ENCODE assay signal across 9 mouse cellular contexts in genomic region chr4:151302195-151303126, GRCm38 (mm10).
DNase-seq lines count a peak whose midpoint lies in the region; ATAC-seq and TF ChIP-seq lines count a peak whose summit lies in the region.
"Had no signal": no experiment of that assay in that cellular context is flagged by ENCODE, and none has a peak within 500 bp of the region (broad histone marks: within the 10 kb centered on the region; RNA-seq: fewer than 3 reads in every experiment).

No protein-coding gene starts in this region.

- no peak for TF ChIP-seq EP300 in liver, embryonic 14.5 days (IDR thresholded peaks at IDR 0.05; ENCODE audit: low read depth)

- no peak overlapping the region for H3K4me2 ChIP-seq in intestine, embryonic 14.5 days (ENCODE audit: low read length)
- no peak overlapping the region for H3K4me2 ChIP-seq in intestine, embryonic 16.5 days (ENCODE audit: low read depth, low read length)
- H3K4me2 ChIP-seq in forebrain, embryonic 15.5 days (replicated peaks): no peak overlapping the region
- no peak overlapping the region for H3K4me2 ChIP-seq in intestine, postnatal 0 days (replicated peaks; ENCODE audit: low read depth)
- H3K4me2 ChIP-seq in liver, embryonic 14.5 days (ENCODE audit: low read depth): no peak overlapping the region
- H3K4me2 ChIP-seq: liver, embryonic 13.5 days had no signal

- 39% methylated on average over 11 of the region's 11 CpGs for WGBS in intestine, embryonic 14.5 days
- 40% methylated on average over 11 of the region's 11 CpGs for WGBS in intestine, embryonic 16.5 days
- WGBS in forebrain, embryonic 15.5 days: 21% methylated on average over 11 of the region's 11 CpGs
- WGBS in intestine, postnatal 0 days: 45% methylated on average over 11 of the region's 11 CpGs
- 43% methylated on average over 11 of the region's 11 CpGs for WGBS in liver, embryonic 14.5 days (ENCODE audit: insufficient replicate concordance)
- 36% methylated on average over 11 of the region's 11 CpGs for WGBS in olfactory bulb, adult 2 months

- peaks cover 24% of the 10 kb centered on the region for H3K4me1 ChIP-seq in intestine, embryonic 14.5 days (replicated peaks; ENCODE audit: control insufficient read depth, insufficient read depth, low read length)
- peaks cover 2% of the 10 kb centered on the region; the same call in 1 of the 2 replicates for H3K4me1 ChIP-seq in intestine, embryonic 16.5 days (ENCODE audit: control insufficient read depth, insufficient read depth, low read length)
- H3K4me1 ChIP-seq in forebrain, embryonic 15.5 days: peaks cover 26% of the 10 kb centered on the region
- no peaks in the 10 kb centered on the region for H3K4me1 ChIP-seq in intestine, postnatal 0 days (replicated peaks; ENCODE audit: control insufficient read depth, insufficient read depth, low read length)
- H3K4me1 ChIP-seq in liver, embryonic 14.5 days (replicated peaks; ENCODE audit: control insufficient read depth in 2 of 2, insufficient read depth in 2 of 2, low read length in 1 of 2): no peaks in the 10 kb centered on the region
- peaks cover 19% of the 10 kb centered on the region for H3K4me1 ChIP-seq in olfactory bulb, adult 2 months (ENCODE audit: control insufficient read depth, insufficient read depth, low read length)
- H3K4me1 ChIP-seq: liver, embryonic 13.5 days had no signal

- TF ChIP-seq POLR2A in olfactory bulb, adult 2 months (IDR thresholded peaks at IDR 0.05; ENCODE audit: insufficient read depth, low read depth, low read length): no peak

- DNase-seq in intestine, embryonic 14.5 days (ENCODE audit: low spot score): peak; percentile 80
- DNase-seq in adrenal gland, postnatal 36 days: peak; percentile 12 to 19
- no peak for DNase-seq in liver, embryonic 14.5 days (ENCODE audit: low read depth in 3 of 3, low spot score in 3 of 3)
- DNase-seq: liver, embryonic 13.5 days had no signal

- H3K9ac ChIP-seq in intestine, embryonic 14.5 days (ENCODE audit: low read length): no peak overlapping the region
- no peak overlapping the region for H3K9ac ChIP-seq in intestine, embryonic 16.5 days (ENCODE audit: low read depth, low read length)
- no peak overlapping the region for H3K9ac ChIP-seq in forebrain, embryonic 15.5 days (replicated peaks)
- H3K9ac ChIP-seq in intestine, postnatal 0 days (ENCODE audit: low read depth, low read length): no peak overlapping the region
- no peak overlapping the region for H3K9ac ChIP-seq in liver, embryonic 14.5 days (replicated peaks)
- H3K9ac ChIP-seq: liver, embryonic 13.5 days had no signal

- no peaks in the 10 kb centered on the region for H3K9me3 ChIP-seq in intestine, embryonic 14.5 days (ENCODE audit: control insufficient read depth, low read length)
- no peaks in the 10 kb centered on the region for H3K9me3 ChIP-seq in intestine, embryonic 16.5 days (ENCODE audit: control insufficient read depth, low read length)
- H3K9me3 ChIP-seq in forebrain, embryonic 15.5 days: no peaks in the 10 kb centered on the region
- H3K9me3 ChIP-seq in intestine, postnatal 0 days (ENCODE audit: control insufficient read depth): no peaks in the 10 kb centered on the region
- no peaks in the 10 kb centered on the region for H3K9me3 ChIP-seq in liver, embryonic 14.5 days (ENCODE audit: control insufficient read depth, low read length)
- H3K9me3 ChIP-seq: liver, embryonic 13.5 days had no signal

- ATAC-seq in intestine, embryonic 14.5 days (replicated peaks; ENCODE audit: low FRiP score, low TSS enrichment, low read depth): 0 out of 2 replicates have a peak, but pooled peaks have one; percentile 42
- no peak for ATAC-seq in intestine, embryonic 16.5 days
- ATAC-seq in forebrain, embryonic 15.5 days (replicated peaks): peak; percentile 65
- ATAC-seq in intestine, postnatal 0 days: no peak
- ATAC-seq in liver, embryonic 14.5 days (ENCODE audit: insufficient read depth): no peak
- ATAC-seq in activated CD4-positive, CD25-positive, alpha-beta regulatory T cell, adult 4 months: no peak

- peak; percentile 75 for TF ChIP-seq CTCF in intestine, postnatal 0 days (IDR thresholded peaks at IDR 0.05; ENCODE audit: low read depth)
- TF ChIP-seq CTCF in liver, embryonic 14.5 days (IDR thresholded peaks at IDR 0.05; ENCODE audit: low read depth): peak; percentile 68
- TF ChIP-seq CTCF in olfactory bulb, adult 2 months (IDR thresholded peaks at IDR 0.05; ENCODE audit: insufficient read depth, low read depth, low read length): peak; percentile 43; the same call in 1 of the 2 replicates

- no peaks in the 10 kb centered on the region for H3K36me3 ChIP-seq in intestine, embryonic 14.5 days (ENCODE audit: control insufficient read depth, insufficient read depth, low read length)
- no peaks in the 10 kb centered on the region for H3K36me3 ChIP-seq in intestine, embryonic 16.5 days (ENCODE audit: control insufficient read depth, insufficient read depth, low read length)
- H3K36me3 ChIP-seq in forebrain, embryonic 15.5 days: no peaks in the 10 kb centered on the region
- H3K36me3 ChIP-seq in intestine, postnatal 0 days (ENCODE audit: control insufficient read depth, insufficient read depth): no peaks in the 10 kb centered on the region
- no peaks in the 10 kb centered on the region for H3K36me3 ChIP-seq in liver, embryonic 14.5 days (replicated peaks; ENCODE audit: control insufficient read depth, insufficient read depth, low read depth)
- H3K36me3 ChIP-seq: liver, embryonic 13.5 days had no signal

- 0 out of 2 replicates have a peak overlapping the region, but pooled peaks have one; percentile 9 for H3K27ac ChIP-seq in intestine, embryonic 14.5 days (ENCODE audit: low read depth)
- H3K27ac ChIP-seq in intestine, embryonic 16.5 days (ENCODE audit: low read length): no peak overlapping the region
- peak overlapping the region; percentile 28; the same call in 1 of the 2 replicates for H3K27ac ChIP-seq in forebrain, embryonic 15.5 days (replicated peaks)
- H3K27ac ChIP-seq in intestine, postnatal 0 days (ENCODE audit: low read depth, low read length): no peak overlapping the region
- no peak overlapping the region for H3K27ac ChIP-seq in liver, embryonic 14.5 days
- no peak overlapping the region for H3K27ac ChIP-seq in olfactory bulb, adult 2 months (ENCODE audit: insufficient read depth, low read depth, low read length)
- H3K27ac ChIP-seq: liver, embryonic 13.5 days had no signal

- no peaks in the 10 kb centered on the region; the same call in 1 of the 2 replicates for H3K27me3 ChIP-seq in intestine, embryonic 14.5 days (replicated peaks; ENCODE audit: control insufficient read depth, insufficient read depth, low read length)
- H3K27me3 ChIP-seq in intestine, embryonic 16.5 days (replicated peaks; ENCODE audit: control insufficient read depth, insufficient read depth, low read length): no peaks in the 10 kb centered on the region
- 0 out of 2 replicates have a peak, but pooled peaks cover 8% of the 10 kb centered on the region for H3K27me3 ChIP-seq in forebrain, embryonic 15.5 days
- no peaks in the 10 kb centered on the region for H3K27me3 ChIP-seq in intestine, postnatal 0 days (replicated peaks; ENCODE audit: control insufficient read depth, insufficient read depth, low read length)
- H3K27me3 ChIP-seq in liver, embryonic 14.5 days (ENCODE audit: control insufficient read depth, insufficient read depth, low read length): no peaks in the 10 kb centered on the region
- H3K27me3 ChIP-seq: liver, embryonic 13.5 days had no signal

- H3K4me3 ChIP-seq in intestine, embryonic 14.5 days (ENCODE audit: low read depth, low read length): no peak overlapping the region
- no peak overlapping the region for H3K4me3 ChIP-seq in intestine, embryonic 16.5 days (ENCODE audit: low read length)
- H3K4me3 ChIP-seq in forebrain, embryonic 15.5 days: no peak overlapping the region
- H3K4me3 ChIP-seq in intestine, postnatal 0 days (ENCODE audit: low read depth, low read length): no peak overlapping the region
- H3K4me3 ChIP-seq in liver, embryonic 14.5 days (ENCODE audit: insufficient read depth in 1 of 2, low read depth in 2 of 2, low read length in 2 of 2): no peak overlapping the region
- no peak overlapping the region for H3K4me3 ChIP-seq in olfactory bulb, adult 2 months (ENCODE audit: insufficient read depth, low read depth, low read length)
- H3K4me3 ChIP-seq: liver, embryonic 13.5 days had no signal

Comparison
In these comparisons a context has a peak if more than half of its experiments do, and no peak if none do; other contexts are left out.
1. ATAC-seq: peak in intestine, embryonic 14.5 days (single experiment) and forebrain, embryonic 15.5 days (single experiment); none in intestine, embryonic 16.5 days (single experiment), intestine, postnatal 0 days (single experiment), liver, embryonic 14.5 days (single experiment) and activated CD4-positive, CD25-positive, alpha-beta regulatory T cell, adult 4 months (single experiment).
2. H3K27ac ChIP-seq: peak in intestine, embryonic 14.5 days (single experiment) and forebrain, embryonic 15.5 days (single experiment); none in intestine, embryonic 16.5 days (single experiment), intestine, postnatal 0 days (single experiment), liver, embryonic 14.5 days (single experiment) and olfactory bulb, adult 2 months (single experiment).
3. DNase-seq: peak in intestine, embryonic 14.5 days (single experiment) and adrenal gland, postnatal 36 days (2 of 2); none in liver, embryonic 14.5 days (0 of 3).
4. Peak in every context shown above with its lines, with median percentiles within 50 percentile points of each other: CTCF ChIP-seq.